Mouse (Mus musculus) heart, postnatal 4 days (tissue): ENCODE data around the gene Fgfr2. TPM values are rescaled to one million over a fixed set of nuclear protein-coding genes. Genes with fewer than 3 reads are reported as not detected.

Experiments
- DNase-seq: peaks from one replicate; pipeline ENCODE4 v3.0.0; 2021
- total RNA-seq, 2 experiments: library from RNA; stranded (reverse); gene quantifications; 2 replicates each; pipeline ENCODE4 v1.2.3; 2021

Gene Fgfr2
- total RNA-seq, 2 experiments from 2014 or later: 10.2 to 10.6 TPM

- no peak for DNase-seq
These were observed 876.1 kb downstream of the Fgfr2 start for GRCm38 (mm10) chr7:132247091-132247490.

GRCm38 (mm10) chr7:132245730-132246129 lies 877.4 kb downstream of the Fgfr2 start:
- DNase-seq: peak; percentile 20

GRCm38 (mm10) chr7:132244637-132245036 lies 878.5 kb downstream of the Fgfr2 start:
- DNase-seq: no peak

- DNase-seq: no peak
These were observed 879.9 kb downstream of the Fgfr2 start for GRCm38 (mm10) chr7:132243225-132243624.

- DNase-seq: peak; percentile 25
These were observed 880.5 kb downstream of the Fgfr2 start for GRCm38 (mm10) chr7:132242617-132243141.

GRCm38 (mm10) chr7:132238921-132239320 lies 884.2 kb downstream of the Fgfr2 start:
- no peak for DNase-seq

GRCm38 (mm10) chr7:132237191-132237590 lies 886.0 kb downstream of the Fgfr2 start:
- DNase-seq: no peak

GRCm38 (mm10) chr7:132236789-132237188 lies 886.4 kb downstream of the Fgfr2 start:
- no peak for DNase-seq

- no peak for DNase-seq
These were observed 888.9 kb downstream of the Fgfr2 start for GRCm38 (mm10) chr7:132234250-132234649.

GRCm38 (mm10) chr7:132233732-132234131 lies 889.4 kb downstream of the Fgfr2 start:
- no peak for DNase-seq

GRCm38 (mm10) chr7:132232937-132233336 lies 890.2 kb downstream of the Fgfr2 start:
- DNase-seq: no peak

GRCm38 (mm10) chr7:132231476-132231875 lies 891.7 kb downstream of the Fgfr2 start:
- no peak for DNase-seq

- DNase-seq: no peak
These were observed 892.2 kb downstream of the Fgfr2 start for GRCm38 (mm10) chr7:132230961-132231360.

- DNase-seq: no peak
These were observed 896.0 kb downstream of the Fgfr2 start for GRCm38 (mm10) chr7:132227075-132227640.

- DNase-seq: peak; percentile 93
These were observed 896.6 kb downstream of the Fgfr2 start for GRCm38 (mm10) chr7:132226379-132227074.

GRCm38 (mm10) chr7:132223452-132224141 lies 899.6 kb downstream of the Fgfr2 start:
- DNase-seq: no peak

- DNase-seq: no peak
These were observed 909.1 kb downstream of the Fgfr2 start for GRCm38 (mm10) chr7:132214031-132214430.

GRCm38 (mm10) chr7:132213460-132213859 lies 909.7 kb downstream of the Fgfr2 start:
- DNase-seq: peak; percentile 82

- DNase-seq: no peak
These were observed 911.0 kb downstream of the Fgfr2 start for GRCm38 (mm10) chr7:132211920-132212701.

- no peak for DNase-seq
These were observed 912.5 kb downstream of the Fgfr2 start for GRCm38 (mm10) chr7:132210616-132211015.

- DNase-seq: no peak
These were observed 914.1 kb downstream of the Fgfr2 start for GRCm38 (mm10) chr7:132208946-132209651.

- no peak for DNase-seq
These were observed 919.0 kb downstream of the Fgfr2 start for GRCm38 (mm10) chr7:132204073-132204612.
